Mouse (Mus musculus) midbrain, postnatal 0 days (tissue): Measurements from ENCODE around the gene Dctn1. TPM values are rescaled to one million over a fixed set of nuclear protein-coding genes. Genes with fewer than 3 reads are reported as not detected.

ENCODE experiments used
- ATAC-seq: fragments of 200-750 bp; cut with Nextera tagmentation; 2 replicates; pipeline ENCODE4 v1.8.0; 2017; ENCODE audit warnings: moderate number of reproducible peaks, mild to moderate bottlenecking, moderate TSS enrichment, moderate library complexity; ENCODE audit not compliant: low FRiP score
- DNase-seq: peaks from one replicate; pipeline ENCODE4 v3.0.0-alpha.2; 2015; ENCODE audit warnings: low spot score
- H3K27ac ChIP-seq: fragments of 300-500 bp; sonication (generic); 2 replicates; pipeline ENCODE4 v1.5.1; 2014; ENCODE audit warnings: low read depth, mild to moderate bottlenecking, low read length, mixed read lengths
- H3K27me3 ChIP-seq: fragments of 300-500 bp; sonication (generic); 2 replicates; pipeline ENCODE4 v1.6.1; 2014; ENCODE audit warnings: low read length, control low read depth, mixed read lengths; ENCODE audit not compliant: insufficient read depth
- H3K36me3 ChIP-seq: fragments of 300-500 bp; sonication (generic); 2 replicates; pipeline ENCODE4 v1.6.1; 2014; ENCODE audit warnings: low read length, control low read depth, mixed read lengths; ENCODE audit not compliant: insufficient read depth
- H3K4me1 ChIP-seq: fragments of 300-500 bp; sonication (generic); 2 replicates; pipeline ENCODE4 v1.6.1; 2014; ENCODE audit warnings: mild to moderate bottlenecking, control low read depth, antibody characterized with exemption, low read length, mixed read lengths; ENCODE audit not compliant: insufficient read depth
- H3K4me2 ChIP-seq: fragments of 300-500 bp; sonication (generic); 2 replicates; pipeline ENCODE4 v1.6.1; 2014; ENCODE audit warnings: low read depth, mild to moderate bottlenecking, low read length, mixed read lengths; ENCODE audit not compliant: poor library complexity, severe bottlenecking
- H3K4me3 ChIP-seq: fragments of 300-500 bp; sonication (generic); 2 replicates; pipeline ENCODE4 v1.5.1; 2014; ENCODE audit warnings: low read depth, mild to moderate bottlenecking, low read length, moderate library complexity
- H3K9ac ChIP-seq: fragments of 300-500 bp; sonication (generic); replicated peaks from 2 replicates; pipeline ENCODE4 v1.6.1; 2014; ENCODE audit warnings: mild to moderate bottlenecking, low read length, moderate library complexity, mixed read lengths; ENCODE audit not compliant: poor library complexity, severe bottlenecking
- H3K9me3 ChIP-seq: fragments of 300-500 bp; sonication (generic); 2 replicates; pipeline ENCODE4 v1.6.1; 2016; ENCODE audit warnings: low read length, control low read depth
- CTCF ChIP-seq: IDR thresholded peaks from 2 replicates; pipeline ENCODE4 v1.5.1; 2016; ENCODE audit warnings: antibody characterized with exemption, mild to moderate bottlenecking
- WGBS: fragments of 180-500 bp; shearing (Covaris S2); extraction: QIAGEN DNeasy Blood & Tissue Kit; methylation state at CpG from one replicate; pipeline ENCODE4 v1.1.7; 2014; 5-methylcytosine and 5-hydroxymethylcytosine counted together
- polyA plus RNA-seq: library from polyadenylated mRNA; unstranded; fragments of >200 nt; fragmentation: Nextera tagmentation; extraction: Ambion mirVana; gene quantifications from 2 replicates; pipeline ENCODE4 v1.2.1, GENCODE M21; 2015
- total RNA-seq: library from RNA; depleted of rRNA; stranded (reverse); fragments of >200 nt; gene quantifications from 2 replicates; pipeline ENCODE4 v1.2.3, GENCODE M21; 2014

Gene Dctn1
- total and polyA plus RNA-seq, 2 experiments from 2014 or later: 126 to 166 TPM

- WGBS: 83% methylated on average over 14 of the region's 14 CpGs
- H3K9ac ChIP-seq: no peak overlapping the region
- H3K4me1 ChIP-seq: peaks cover 9% of the 10 kb centered on the region; the same call in 1 of the 2 replicates
- peak overlapping the region; percentile 95; the same call in 1 of the 2 replicates for H3K4me2 ChIP-seq
- peaks cover 19% of the 10 kb centered on the region for H3K36me3 ChIP-seq
- ATAC-seq (no peak), DNase-seq (no peak)
- H3K4me3 ChIP-seq: no peak overlapping the region
- H3K27ac ChIP-seq: no peak overlapping the region
- no peak for TF ChIP-seq CTCF
- no peaks in the 10 kb centered on the region for H3K27me3 ChIP-seq
- H3K9me3 ChIP-seq: no peaks in the 10 kb centered on the region
Measured at GRCm38 (mm10) chr6:83118825-83119733, 46.6 kb upstream of the Dctn1 start.

DNA sequence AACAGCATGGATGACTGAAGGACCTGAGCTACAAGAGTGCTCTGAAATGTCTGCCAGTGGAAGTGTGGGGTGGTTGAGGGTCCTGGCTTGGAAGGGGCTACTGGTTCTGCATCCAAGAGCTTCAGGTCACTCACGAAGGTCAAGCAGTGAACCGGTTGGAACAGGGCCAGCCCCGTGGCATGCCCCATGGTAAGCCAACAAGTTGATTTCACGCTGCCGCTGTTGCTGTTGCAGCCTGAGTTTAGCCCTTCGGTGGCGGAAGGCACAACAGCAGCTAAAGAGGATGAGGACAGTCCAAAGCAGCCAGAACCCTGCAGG, 46.0 kb upstream of the Dctn1 start:
- Histone ChIP-seq H3K4me1 (peaks cover 9% of the 10 kb centered on the region; the same call in 1 of the 2 replicates), H3K9me3 (no peaks in the 10 kb centered on the region), H3K4me2 (peak overlapping the region; percentile 95), H3K27me3 (no peaks in the 10 kb centered on the region), H3K4me3 (no peak overlapping the region), H3K9ac (no peak overlapping the region), H3K36me3 (peaks cover 19% of the 10 kb centered on the region), H3K27ac (no peak overlapping the region)
- no peak for DNase-seq
- TF ChIP-seq CTCF: no peak
- 48% methylated on average over 7 of the region's 7 CpGs for WGBS
- ATAC-seq: no peak

DNA sequence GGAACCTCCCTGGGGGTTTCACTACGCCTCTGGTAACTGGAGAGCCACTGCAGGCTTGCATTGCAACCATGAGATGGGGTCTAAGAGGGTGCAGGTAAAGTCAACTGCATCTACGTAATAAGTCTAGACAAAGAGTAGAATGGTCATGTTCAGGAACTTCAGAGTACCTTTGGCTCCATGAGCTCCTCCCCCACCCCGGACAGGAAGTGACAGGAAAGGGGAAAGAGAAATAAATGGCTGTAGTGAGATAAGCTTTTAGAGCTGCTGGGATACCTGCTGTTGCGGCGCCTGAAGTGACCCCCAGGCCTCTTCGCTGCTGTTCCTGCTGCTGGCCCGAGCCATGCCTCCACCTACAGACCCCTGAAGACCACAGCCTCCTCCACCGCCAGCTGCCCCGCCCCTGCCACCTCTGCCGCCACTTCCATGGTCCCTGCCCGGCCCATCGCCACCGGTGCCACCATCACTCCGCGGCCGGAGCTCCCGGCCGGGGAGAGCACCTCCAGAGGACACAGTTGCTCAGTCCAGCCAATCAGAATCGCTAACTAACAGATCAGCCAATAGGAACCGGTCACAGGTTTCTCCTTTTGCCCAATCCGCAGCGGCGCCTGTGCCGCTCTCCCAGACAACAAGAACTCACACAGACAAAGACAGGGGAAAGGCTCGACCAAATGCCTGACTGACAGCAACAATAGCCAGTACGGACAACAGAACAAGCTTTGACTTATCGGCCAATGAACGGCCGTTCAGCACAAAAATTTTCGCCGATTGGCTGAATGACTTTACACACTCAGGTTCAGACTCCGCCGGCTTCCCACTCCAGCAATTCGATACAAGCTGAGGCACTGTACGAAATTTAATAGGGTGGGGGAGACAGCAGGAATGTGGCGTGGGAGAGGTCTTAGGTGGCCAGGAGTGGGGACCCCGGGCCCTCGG, 44.5 kb upstream of the Dctn1 start, which contains the start of gene Wbp1:
TSS of gene Wbp1 (minus strand) at position 630 of the 933 bp plus-strand sequence.
- ATAC-seq (peak; percentile 94), DNase-seq (peak; percentile 99)
- Histone ChIP-seq H3K27me3 (no peaks in the 10 kb centered on the region), H3K27ac (peak within 1 kb of the TSS; percentile 94), H3K9me3 (no peaks in the 10 kb centered on the region), H3K4me1 (peaks cover 9% of the 10 kb centered on the region; the same call in 1 of the 2 replicates), H3K4me3 (peak within 1 kb of the TSS; percentile 68), H3K36me3 (peaks cover 19% of the 10 kb centered on the region), H3K9ac (peak within 1 kb of the TSS; percentile 83), H3K4me2 (peak within 1 kb of the TSS; percentile 95)
- peak; percentile 19; the same call in 1 of the 2 replicates for TF ChIP-seq CTCF
- under 1% methylated on average over 37 of the region's 38 CpGs for WGBS

DNA sequence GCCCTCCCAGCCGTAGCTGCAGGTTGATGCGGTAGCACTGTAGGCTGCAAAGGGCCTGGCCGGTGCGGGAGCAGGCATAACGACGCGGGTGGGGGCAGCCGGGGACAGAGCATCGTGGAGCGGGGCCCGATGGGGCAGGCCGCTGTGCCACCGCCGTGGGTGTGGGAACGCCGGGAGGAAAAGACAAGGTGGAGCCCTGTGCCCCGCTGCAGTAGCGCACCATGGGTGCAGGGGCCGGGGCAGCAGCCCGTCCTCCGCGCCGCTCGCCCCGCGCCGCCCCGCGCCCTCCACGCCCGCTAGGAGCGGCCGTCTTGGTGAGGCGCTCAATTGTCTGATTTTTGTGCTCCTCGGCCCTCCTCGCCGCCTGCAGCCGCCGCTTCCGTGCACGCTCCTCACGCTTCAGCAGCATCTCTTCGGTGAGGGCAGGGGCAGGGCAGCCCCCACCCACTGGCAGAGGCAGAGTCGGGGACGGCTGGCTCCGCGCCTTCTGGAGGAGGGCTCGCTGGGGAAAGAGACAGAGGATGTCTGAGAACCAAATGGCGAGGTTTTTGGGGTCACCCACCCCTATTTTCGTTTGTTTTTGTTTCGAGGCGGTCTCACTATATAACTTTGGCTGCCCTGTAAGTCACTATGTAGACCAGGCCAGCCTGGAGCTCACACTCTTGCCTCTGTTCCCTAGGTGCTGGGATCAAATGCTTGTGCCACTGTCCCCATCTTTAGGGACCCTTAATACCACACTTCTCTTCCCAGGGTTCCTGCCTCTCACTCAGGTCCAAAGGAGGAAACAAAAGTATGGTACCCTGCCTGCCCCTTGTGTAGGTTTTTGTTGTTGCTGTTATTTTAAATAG, 43.6 kb upstream of the Dctn1 start:
- Histone ChIP-seq H3K4me1 (peaks cover 9% of the 10 kb centered on the region; the same call in 1 of the 2 replicates), H3K27ac (peak overlapping the region; percentile 94), H3K9ac (peak overlapping the region; percentile 80), H3K4me3 (peak overlapping the region; percentile 68), H3K36me3 (peaks cover 17% of the 10 kb centered on the region), H3K27me3 (no peaks in the 10 kb centered on the region), H3K4me2 (peak overlapping the region; percentile 95), H3K9me3 (no peaks in the 10 kb centered on the region)
- ATAC-seq (peak; percentile 4; the same call in 1 of the 2 replicates), DNase-seq (no peak)
- 2% methylated on average over 45 of the region's 52 CpGs for WGBS
- no peak for TF ChIP-seq CTCF

- 75% methylated on average over 5 of the region's 5 CpGs for WGBS
- no peak for DNase-seq
- no peak for TF ChIP-seq CTCF
- no peak overlapping the region for H3K4me2 ChIP-seq
- no peak overlapping the region for H3K4me3 ChIP-seq
- H3K9ac ChIP-seq: no peak overlapping the region
- no peaks in the 10 kb centered on the region for H3K27me3 ChIP-seq
- no peak overlapping the region for H3K27ac ChIP-seq
- H3K9me3 ChIP-seq: no peaks in the 10 kb centered on the region
- H3K36me3 ChIP-seq: peaks cover 8% of the 10 kb centered on the region
- peaks cover 9% of the 10 kb centered on the region; the same call in 1 of the 2 replicates for H3K4me1 ChIP-seq
- no peak for ATAC-seq
Measured at GRCm38 (mm10) chr6:83122961-83123360, 42.8 kb upstream of the Dctn1 start.
